Mouse (Mus musculus): ENCODE data around the gene Csf2rb2.
"Not testable (repeated sequence)": the region's sequence is repeated elsewhere in the genome, so short reads cannot be mapped to it uniquely, and the experiment has no call there.

Csf2rb2 gene

GRCm38 (mm10) chr15:78257326-78258050, 48.0 kb downstream of the Csf2rb2 start:
- peak; percentile 86 for DNase-seq (ENCODE audit: low read depth, low spot score)

DNA sequence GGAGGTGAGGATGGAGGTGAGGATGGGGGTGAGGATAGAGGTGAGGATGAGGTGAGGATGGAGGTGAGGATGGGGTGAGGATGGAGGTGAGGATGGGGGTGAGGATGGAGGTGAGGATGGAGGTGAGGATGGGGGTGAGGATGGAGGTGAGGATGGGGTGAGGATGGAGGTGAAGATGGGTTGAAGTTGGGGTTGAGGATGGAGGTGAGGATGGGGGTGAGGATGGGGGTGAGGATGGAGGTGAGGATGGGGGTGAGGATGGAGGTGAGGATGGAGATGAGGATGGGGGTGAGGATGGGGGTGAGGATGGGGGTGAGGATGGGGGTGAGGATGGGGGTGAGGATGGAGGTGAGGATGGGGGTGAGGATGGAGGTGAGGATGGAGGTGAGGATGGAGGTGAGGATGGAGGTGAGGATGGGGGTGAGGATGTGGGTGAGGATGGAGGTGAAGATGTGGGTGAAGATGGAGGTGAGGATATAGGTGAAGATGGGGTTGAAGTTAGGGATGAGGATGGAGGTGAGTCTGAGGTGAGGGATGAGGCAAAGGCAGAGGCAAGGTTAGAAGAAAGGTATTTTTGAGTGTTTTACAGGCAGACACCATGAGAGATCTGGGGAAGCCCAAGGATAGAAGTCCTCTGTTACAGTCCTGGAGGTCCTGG, 48.8 kb downstream of the Csf2rb2 start:
- not testable (repeated sequence) for DNase-seq (ENCODE audit: low read depth, low spot score)

DNA sequence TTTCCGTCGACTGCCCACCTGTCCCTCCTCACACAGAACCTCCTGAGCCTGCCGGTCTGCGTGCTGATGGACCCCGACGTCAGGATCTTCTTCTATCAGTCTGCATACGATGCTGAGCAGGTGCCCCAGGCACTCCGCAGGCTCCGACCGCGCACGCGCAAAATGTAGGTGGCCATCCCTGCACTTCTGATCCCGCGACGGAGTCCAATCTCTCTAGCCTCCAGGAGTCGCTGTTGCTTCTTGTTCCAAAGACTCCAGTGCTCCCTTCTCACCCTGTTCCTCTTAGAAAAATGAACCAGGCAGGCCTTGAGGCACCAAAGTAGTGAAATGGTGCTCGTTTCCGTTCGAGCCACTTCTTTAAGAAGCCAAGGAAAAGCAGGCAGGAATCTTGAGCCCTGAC, 50.8 kb downstream of the Csf2rb2 start:
- DNase-seq (ENCODE audit: low read depth, low spot score): no peak

GRCm38 (mm10) chr15:78248410-78248809, 57.1 kb downstream of the Csf2rb2 start:
- DNase-seq (ENCODE audit: low read depth, low spot score): peak; percentile 81

GRCm38 (mm10) chr15:78247659-78248058, 57.9 kb downstream of the Csf2rb2 start:
- DNase-seq (ENCODE audit: low read depth, low spot score): peak; percentile 63

DNA sequence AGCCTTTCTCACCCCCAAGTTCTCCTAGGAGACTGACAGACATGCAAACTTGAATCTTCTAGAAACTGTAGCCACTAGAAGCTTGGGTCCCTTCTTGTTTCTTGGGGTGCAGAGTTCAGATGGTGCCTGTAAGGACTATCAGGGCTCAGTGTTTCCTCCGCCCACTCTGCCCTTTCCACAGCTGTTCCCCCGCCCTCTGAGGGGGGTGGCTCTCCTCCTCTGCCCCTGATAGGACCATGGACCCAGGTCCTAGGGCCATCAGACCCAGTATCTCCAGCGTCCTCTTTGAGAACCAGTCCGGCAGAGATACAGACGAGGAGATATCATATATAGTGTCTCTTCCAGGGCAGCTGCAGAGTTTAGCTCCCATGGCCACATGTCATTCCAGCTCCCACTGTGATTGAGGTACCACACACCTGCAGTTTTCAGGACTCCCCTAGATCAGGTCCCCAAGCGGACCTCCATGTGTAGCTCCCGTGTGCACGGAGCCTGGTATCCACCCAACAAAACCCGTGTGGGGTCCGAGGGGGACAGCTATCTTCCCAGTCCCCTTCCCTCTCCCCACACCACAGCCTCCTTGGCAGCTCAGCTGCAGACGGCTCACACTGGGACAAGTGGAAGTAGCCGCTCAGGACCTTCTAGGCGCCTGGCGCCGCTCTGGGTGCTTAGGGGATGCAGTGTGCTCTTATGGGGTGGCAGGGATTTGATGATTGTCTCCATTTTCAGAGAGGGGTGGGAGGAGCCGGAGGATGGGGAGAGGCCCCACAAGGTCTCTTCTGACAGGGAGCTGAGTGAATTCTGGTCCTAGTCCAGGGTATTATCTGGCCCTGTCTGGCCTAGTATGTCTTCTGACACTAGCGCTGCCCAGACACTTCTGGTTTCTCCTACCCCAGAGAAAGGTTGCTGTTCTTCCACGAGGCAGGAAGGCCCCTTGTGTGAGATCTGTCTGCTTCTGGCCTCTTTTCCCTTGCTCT, 59.1 kb downstream of the Csf2rb2 start:
- peak; percentile 82 for DNase-seq (ENCODE audit: low read depth, low spot score)

GRCm38 (mm10) chr15:78244695-78245492, 60.6 kb downstream of the Csf2rb2 start, which contains the start of gene Ncf4:
TSS of gene Ncf4 (plus strand) at chr15:78244801.
- DNase-seq (ENCODE audit: low read depth, low spot score): peak; percentile 96

GRCm38 (mm10) chr15:78243774-78244173, 61.7 kb downstream of the Csf2rb2 start:
- DNase-seq (ENCODE audit: low read depth, low spot score): peak; percentile 47

- DNase-seq (ENCODE audit: low read depth, low spot score): no peak
Observed at GRCm38 (mm10) chr15:78243061-78243460, 62.5 kb downstream of the Csf2rb2 start.

DNA sequence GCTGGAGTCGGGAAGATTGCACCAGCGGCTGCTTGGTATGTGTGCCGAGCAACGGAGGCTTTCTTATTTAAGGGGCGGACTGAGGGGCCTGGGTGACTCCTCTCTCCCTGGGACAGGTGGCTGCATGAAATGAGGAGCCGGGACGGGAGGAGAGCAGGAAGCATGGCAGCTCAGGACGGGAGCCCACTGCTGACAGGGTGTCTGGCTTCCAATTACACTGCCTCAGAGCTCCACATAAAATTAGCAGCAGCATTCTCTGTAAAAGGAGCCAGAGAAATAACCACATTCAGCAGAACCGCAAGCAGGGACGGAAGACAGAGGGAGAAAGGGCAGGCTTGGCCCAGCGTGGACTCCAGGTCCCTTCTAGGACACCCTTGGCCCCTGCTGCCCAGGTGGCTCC, 64.2 kb downstream of the Csf2rb2 start:
- no peak for DNase-seq (ENCODE audit: low read depth, low spot score)

DNA sequence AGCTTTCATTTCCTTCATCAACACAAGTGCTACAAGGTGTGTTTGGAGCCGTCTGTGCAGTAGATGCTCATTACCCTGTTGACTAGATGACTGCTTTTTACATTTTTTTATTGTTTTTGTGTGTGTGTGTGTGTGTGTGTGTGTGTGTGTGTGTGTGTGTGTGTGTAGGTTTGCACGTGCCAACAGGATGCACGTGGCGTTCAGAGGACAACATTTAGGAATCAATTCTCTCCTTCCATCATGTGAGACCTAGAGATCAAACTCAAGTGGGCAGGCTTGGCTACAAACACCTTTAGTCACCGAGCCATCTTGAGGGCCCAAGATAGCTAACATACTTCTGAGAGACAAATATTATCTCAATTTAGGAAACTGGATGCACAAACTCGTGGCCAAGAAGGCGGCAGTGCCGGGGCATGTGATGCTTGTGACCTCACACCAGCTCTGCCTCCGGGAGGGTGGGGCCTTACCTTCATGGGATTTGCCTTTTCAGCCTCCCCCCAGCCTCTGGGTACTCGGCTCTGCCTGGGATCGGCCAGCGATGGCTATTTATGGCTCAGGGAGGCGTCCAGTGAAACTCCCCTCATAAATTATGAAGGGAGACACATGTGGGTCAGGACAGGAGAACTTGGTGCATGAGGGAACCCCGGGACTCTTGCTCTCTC, 65.4 kb downstream of the Csf2rb2 start:
- no peak for DNase-seq (ENCODE audit: low read depth, low spot score)

GRCm38 (mm10) chr15:78239453-78239852, 66.1 kb downstream of the Csf2rb2 start:
- peak; percentile 84 for DNase-seq (ENCODE audit: low read depth, low spot score)

DNA sequence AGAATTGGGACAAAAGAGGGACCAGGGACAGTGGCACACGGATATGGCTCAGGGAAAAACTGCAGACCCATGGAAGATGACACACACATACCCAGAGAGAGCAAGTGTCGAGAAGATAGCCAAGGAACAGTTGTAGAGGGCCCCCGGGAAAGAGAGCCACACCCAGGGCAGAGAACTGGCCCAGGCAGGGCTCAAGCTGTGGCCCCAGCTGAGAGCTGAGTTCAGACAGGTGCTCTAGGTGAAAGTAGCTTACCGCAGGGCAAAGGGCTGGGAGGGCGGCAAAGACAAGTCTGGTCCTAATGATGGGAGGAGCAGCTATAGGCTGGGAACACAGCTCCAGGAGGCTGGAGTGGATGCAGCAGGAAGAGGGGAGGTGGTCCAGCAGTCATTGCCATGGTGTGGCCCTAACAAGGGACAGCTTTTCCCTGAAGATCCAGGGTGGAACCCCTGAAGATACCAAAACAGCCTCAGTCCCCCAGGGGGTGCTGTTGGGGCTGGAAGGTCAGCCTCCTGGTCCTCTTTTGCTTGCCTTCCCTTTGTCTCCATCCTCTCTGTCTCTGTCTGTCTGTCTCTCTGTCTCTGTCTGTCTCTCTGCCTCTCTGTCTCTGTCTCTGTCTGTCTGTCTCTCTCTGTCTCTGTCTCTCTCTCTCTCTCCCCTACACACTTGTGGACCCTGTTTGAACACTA, 70.6 kb downstream of the Csf2rb2 start:
- peak; percentile 36 for DNase-seq (ENCODE audit: low read depth, low spot score)

All from A20 (cell line).